Mouse (Mus musculus) G1E (cell line): ENCODE measurements around the gene Zfand5. TPM values are rescaled to one million over a fixed set of nuclear protein-coding genes. Genes with fewer than 3 reads are reported as not detected.

Experiments
- ATAC-seq: 2 replicates; pipeline ENCODE4 v1.8.0; 2016; ENCODE audit warnings: mild to moderate bottlenecking; ENCODE audit not compliant: insufficient number of reproducible peaks, poor library complexity, low FRiP score, severe bottlenecking; ENCODE audit errors: extremely low read depth
- DNase-seq: peaks from one replicate; pipeline ENCODE4 v3.0.0; 2012; ENCODE audit warnings: low spot score
- H3K27me3 ChIP-seq: 2 replicates; pipeline ENCODE4 v1.6.1; 2012; ENCODE audit warnings: mild to moderate bottlenecking, low read length, inconsistent platforms; ENCODE audit not compliant: insufficient read depth
- H3K36me3 ChIP-seq: replicated peaks from 2 replicates; pipeline ENCODE3; 2012; ENCODE audit warnings: mild to moderate bottlenecking, inconsistent platforms
- H3K4me1 ChIP-seq: 2 replicates; pipeline ENCODE4 v1.6.1; 2012; ENCODE audit warnings: low read depth, low read length, inconsistent platforms, mixed read lengths; ENCODE audit not compliant: insufficient read depth
- H3K4me3 ChIP-seq: 2 replicates; pipeline ENCODE4 v1.5.1; 2012; ENCODE audit warnings: low read depth, mild to moderate bottlenecking, inconsistent platforms, low read length, moderate library complexity, mixed read lengths
- H3K9me3 ChIP-seq: replicated peaks from 2 replicates; pipeline ENCODE4 v1.6.1; 2012; ENCODE audit warnings: inconsistent platforms
- CTCF ChIP-seq: IDR thresholded peaks from 2 replicates; pipeline ENCODE4 v1.5.1; 2012; ENCODE audit warnings: low read depth, low read length, inconsistent platforms, mixed read lengths
- GATA1 ChIP-seq: IDR thresholded peaks from 2 replicates; pipeline ENCODE4 v1.6.1; 2012; ENCODE audit warnings: borderline replicate concordance, low read length, inconsistent platforms, mixed read lengths
- GATA2 ChIP-seq: IDR thresholded peaks from 2 replicates; pipeline ENCODE4 v1.6.1; 2012; ENCODE audit warnings: low read depth, low read length, inconsistent platforms, borderline replicate concordance
- POLR2AphosphoS5 ChIP-seq: IDR thresholded peaks from 2 replicates; pipeline ENCODE4 v1.6.1; 2012; ENCODE audit warnings: low read depth, low read length, inconsistent platforms; ENCODE audit not compliant: insufficient replicate concordance
- TAL1 ChIP-seq: conservative IDR thresholded peaks from 2 replicates; pipeline ENCODE4 v1.6.1; 2012; ENCODE audit warnings: low read depth, low read length, inconsistent platforms, mixed read lengths
- polyA plus RNA-seq: library from polyadenylated mRNA; stranded (reverse); fragments of >175 nt; gene quantifications from 2 replicates; pipeline ENCODE4 v1.2.3, GENCODE M21; 2012
- total RNA-seq, 2 experiments: library from RNA; stranded (forward) in 1 of 2; stranded (reverse) in 1 of 2; fragments of 200-1000 nt in 1 of 2; fragments of >200 nt in 1 of 2; fragmentation: Nextera tagmentation in 1 of 2; gene quantifications; 2 replicates each; pipeline ENCODE4 v1.2.3; 2014 to 2017

Zfand5 gene
- total and polyA plus RNA-seq, 3 experiments, result 9.5 to 102 (median 66.8) TPM

- DNase-seq, result no peak
- no peaks in the 10 kb centered on the region for H3K36me3 ChIP-seq
Observed at GRCm38 (mm10) chr19:21325333-21325732, 53.3 kb downstream of the Zfand5 start.

DNA sequence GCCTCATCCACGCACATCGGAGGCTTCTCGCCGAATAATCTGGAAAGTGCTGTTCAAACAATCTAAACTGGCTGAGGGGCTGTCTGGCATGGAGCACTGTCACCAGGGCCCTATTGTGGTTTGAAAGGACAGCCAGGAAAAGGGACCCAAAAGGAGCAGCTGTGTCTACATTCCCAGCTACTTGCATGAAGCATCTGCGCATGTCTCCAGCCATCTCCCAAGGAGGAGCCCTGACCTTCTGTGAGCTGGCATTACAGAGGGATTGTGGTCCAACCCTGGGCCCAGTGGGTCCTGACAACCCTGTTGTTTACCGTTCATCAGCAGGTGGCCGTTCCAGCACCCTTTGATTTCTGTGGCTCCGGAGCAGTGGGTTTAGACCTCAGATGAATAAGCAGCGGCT, 56.9 kb downstream of the Zfand5 start:
- Histone ChIP-seq H3K27me3 (peaks cover 6% of the 10 kb centered on the region; the same call in 1 of the 2 replicates), H3K36me3 (no peaks in the 10 kb centered on the region), H3K4me3 (no peak overlapping the region), H3K9me3 (no peaks in the 10 kb centered on the region), H3K4me1 (no peaks in the 10 kb centered on the region)
- no peak for ATAC-seq
- no peak for TF ChIP-seq TAL1
- no peak for TF ChIP-seq GATA1
- TF ChIP-seq POLR2AphosphoS5, result no peak
- TF ChIP-seq CTCF, result no peak
- TF ChIP-seq GATA2, result no peak
- DNase-seq, result no peak

More at GRCm38 (mm10) chr19:21325333-21325732, 53.3 kb downstream of the Zfand5 start:
- Histone ChIP-seq H3K9me3 (no peaks in the 10 kb centered on the region), H3K4me3 (no peak overlapping the region), H3K27me3 (peaks cover 6% of the 10 kb centered on the region), H3K4me1 (no peaks in the 10 kb centered on the region)
- TF ChIP-seq GATA2 (no peak), GATA1 (no peak), CTCF (no peak), TAL1 (no peak)
- ATAC-seq, result no peak

DNA sequence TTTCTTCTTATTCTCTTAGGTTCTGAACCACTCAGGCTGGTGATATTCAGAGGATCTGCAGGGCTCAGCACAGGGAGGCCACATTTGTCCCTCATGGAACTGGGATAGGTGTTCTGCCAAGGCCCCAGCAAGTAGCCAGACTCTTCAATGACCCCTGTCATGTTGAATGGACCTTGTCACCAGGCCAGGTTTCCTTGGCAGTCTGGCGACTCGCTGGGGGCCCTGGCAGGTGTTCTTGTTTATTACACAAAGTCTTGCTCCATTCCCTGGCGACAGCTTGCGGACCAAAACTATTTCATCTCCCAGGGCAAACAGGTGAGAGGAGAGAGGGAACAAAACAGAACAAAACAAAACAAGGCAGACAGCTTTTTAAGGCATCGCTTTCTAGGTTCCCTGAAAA, 57.7 kb downstream of the Zfand5 start:
- Histone ChIP-seq H3K4me1 (no peaks in the 10 kb centered on the region), H3K9me3 (no peaks in the 10 kb centered on the region), H3K27me3 (peaks cover 6% of the 10 kb centered on the region; the same call in 1 of the 2 replicates), H3K4me3 (no peak overlapping the region), H3K36me3 (no peaks in the 10 kb centered on the region)
- ATAC-seq, result no peak
- DNase-seq, result no peak
- TF ChIP-seq POLR2AphosphoS5 (no peak), GATA2 (no peak), CTCF (no peak), GATA1 (no peak), TAL1 (no peak)

GRCm38 (mm10) chr19:21330305-21331115, 58.4 kb downstream of the Zfand5 start:
- Histone ChIP-seq H3K4me3 (no peak overlapping the region), H3K27me3 (peaks cover 8% of the 10 kb centered on the region), H3K36me3 (no peaks in the 10 kb centered on the region), H3K4me1 (no peaks in the 10 kb centered on the region), H3K9me3 (no peaks in the 10 kb centered on the region)
- DNase-seq, result no peak
- no peak for TF ChIP-seq GATA2
- TF ChIP-seq GATA1, result no peak
- TF ChIP-seq TAL1, result no peak
- no peak for TF ChIP-seq POLR2AphosphoS5
- TF ChIP-seq CTCF, result no peak
- no peak for ATAC-seq

GRCm38 (mm10) chr19:21331621-21332155, 59.6 kb downstream of the Zfand5 start:
- H3K27me3 ChIP-seq, result peaks cover 10% of the 10 kb centered on the region
- no peaks in the 10 kb centered on the region for H3K36me3 ChIP-seq
- DNase-seq (no peak), ATAC-seq (no peak)
- no peak overlapping the region for H3K4me3 ChIP-seq
- H3K4me1 ChIP-seq, result no peaks in the 10 kb centered on the region
- H3K9me3 ChIP-seq, result no peaks in the 10 kb centered on the region
- TF ChIP-seq GATA2 (no peak), TAL1 (no peak), GATA1 (no peak), POLR2AphosphoS5 (no peak), CTCF (no peak)

Other genes with a start within 250 kb of the Zfand5 start
- 16.6 and 21.0 TPM in 2 replicates for gene Gda, start 201.2 kb downstream of the Zfand5 start, total RNA-seq (2014; fragmentation: Nextera tagmentation)
- 4.9 and 6.0 TPM in 2 replicates for gene Gda, start 201.2 kb downstream of the Zfand5 start, total RNA-seq (2017)
- gene Gda, start 201.2 kb downstream of the Zfand5 start, polyA plus RNA-seq, result 1.2 and 1.7 TPM in 2 replicates